Mouse (Mus musculus): ENCODE data around the gene Hopx. TPM values are rescaled to one million over a fixed set of nuclear protein-coding genes. Genes with fewer than 3 reads are reported as not detected.

Gene Hopx
- polyA plus RNA-seq, 1 experiment from 2014 or later, result 13.6 TPM

- Histone ChIP-seq H3K4me2 (ENCODE audit: low read depth, low read length) (no peak overlapping the region), H3K4me3 (ENCODE audit: low read length) (no peak overlapping the region), H3K36me3 (ENCODE audit: control insufficient read depth, insufficient read depth, low read length) (no peaks in the 10 kb centered on the region), H3K4me1 (replicated peaks; ENCODE audit: control insufficient read depth, insufficient read depth, low read length) (peaks cover 15% of the 10 kb centered on the region), H3K27me3 (ENCODE audit: control insufficient read depth, insufficient read depth, low read depth, low read length) (no peaks in the 10 kb centered on the region), H3K9ac (ENCODE audit: low read length) (no peak overlapping the region), H3K9me3 (ENCODE audit: control insufficient read depth, low read length) (no peaks in the 10 kb centered on the region), H3K27ac (ENCODE audit: low read length) (peak overlapping the region; percentile 82)
- peak; percentile 23 for ATAC-seq (ENCODE audit: low read depth)
- 32% methylated on average over 6 of the region's 6 CpGs for WGBS
Measured at GRCm38 (mm10) chr5:77148021-77148621, 33.2 kb upstream of the Hopx start.

DNA sequence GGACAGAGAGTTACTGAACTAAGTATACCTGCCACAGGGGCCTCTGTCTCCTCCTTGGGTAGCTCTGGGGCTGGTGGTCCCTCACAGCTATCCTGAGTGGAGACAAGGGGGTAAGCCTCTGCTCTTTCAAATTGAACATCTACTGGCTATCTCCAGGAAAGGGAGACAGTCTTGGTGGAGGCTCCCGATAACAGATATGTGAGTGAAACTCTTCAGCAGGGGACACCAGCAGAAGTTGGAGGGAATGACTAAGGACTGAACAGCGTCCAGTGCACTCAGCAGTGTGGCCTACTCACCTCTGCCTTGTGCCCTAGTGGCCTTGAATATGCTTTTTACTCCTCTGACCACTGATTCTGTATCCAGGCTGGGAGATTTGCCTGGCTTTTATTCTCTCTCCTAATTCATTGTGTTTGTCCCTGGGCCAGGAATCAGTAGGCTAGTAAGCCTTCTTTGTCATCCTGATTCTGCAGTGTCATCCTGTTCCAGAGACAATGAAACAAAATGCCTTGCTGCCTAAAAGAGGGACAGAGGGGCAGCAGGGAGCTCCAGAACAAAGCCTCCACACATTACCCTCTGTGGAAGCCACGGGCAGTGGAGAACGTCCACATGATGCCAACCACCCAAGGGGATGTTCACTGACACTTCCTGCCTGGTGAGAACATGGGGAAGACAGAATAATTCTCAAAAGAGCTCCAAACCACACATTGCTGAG lies 31.7 kb upstream of the Hopx start:
- H3K9ac ChIP-seq (ENCODE audit: low read length), result no peak overlapping the region
- H3K4me2 ChIP-seq (ENCODE audit: low read depth, low read length), result no peak overlapping the region
- H3K27ac ChIP-seq (ENCODE audit: low read length), result no peak overlapping the region
- no peak overlapping the region for H3K4me3 ChIP-seq (ENCODE audit: low read length)
- peaks cover 14% of the 10 kb centered on the region for H3K4me1 ChIP-seq (replicated peaks; ENCODE audit: control insufficient read depth, insufficient read depth, low read length)
- 80% methylated on average over 4 of the region's 4 CpGs for WGBS
- no peaks in the 10 kb centered on the region for H3K36me3 ChIP-seq (ENCODE audit: control insufficient read depth, insufficient read depth, low read length)
- no peaks in the 10 kb centered on the region for H3K27me3 ChIP-seq (ENCODE audit: control insufficient read depth, insufficient read depth, low read depth, low read length)
- no peaks in the 10 kb centered on the region for H3K9me3 ChIP-seq (ENCODE audit: control insufficient read depth, low read length)
- no peak for ATAC-seq (ENCODE audit: low read depth)

- H3K36me3 ChIP-seq (ENCODE audit: control insufficient read depth, insufficient read depth, low read length), result no peaks in the 10 kb centered on the region
- H3K9me3 ChIP-seq (ENCODE audit: control insufficient read depth, low read length), result no peaks in the 10 kb centered on the region
- no peak overlapping the region for H3K27ac ChIP-seq (ENCODE audit: low read length)
- H3K4me1 ChIP-seq (replicated peaks; ENCODE audit: control insufficient read depth, insufficient read depth, low read length), result peaks cover 18% of the 10 kb centered on the region
- 55% methylated on average over 5 of the region's 5 CpGs for WGBS
- H3K4me3 ChIP-seq (ENCODE audit: low read length), result no peak overlapping the region
- ATAC-seq (ENCODE audit: low read depth), result peak; percentile 43; the same call in 1 of the 2 replicates
- H3K4me2 ChIP-seq (ENCODE audit: low read depth, low read length), result no peak overlapping the region
- no peaks in the 10 kb centered on the region for H3K27me3 ChIP-seq (ENCODE audit: control insufficient read depth, insufficient read depth, low read depth, low read length)
- no peak overlapping the region for H3K9ac ChIP-seq (ENCODE audit: low read length)
Measured at GRCm38 (mm10) chr5:77144647-77145046, 29.7 kb upstream of the Hopx start.

DNA sequence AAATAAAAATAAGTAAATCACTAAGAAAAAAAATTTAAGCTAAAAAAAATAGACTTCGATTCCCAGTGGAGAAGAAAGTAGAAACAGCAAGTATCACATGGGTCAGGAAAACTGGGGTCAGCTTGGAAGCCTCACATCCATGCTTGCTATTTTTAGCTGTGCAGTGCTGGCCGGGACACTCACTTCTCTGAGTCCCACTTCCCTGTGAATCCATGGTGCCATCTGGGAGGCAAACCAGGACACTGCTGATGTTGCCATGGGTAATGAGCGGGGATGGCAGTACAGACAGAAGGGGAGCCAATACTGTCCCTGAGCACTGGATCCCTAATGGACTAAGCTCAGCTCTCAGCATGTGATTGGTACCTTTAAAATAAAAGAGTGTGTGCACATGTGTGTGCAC lies 28.2 kb upstream of the Hopx start:
- H3K4me1 ChIP-seq (replicated peaks; ENCODE audit: control insufficient read depth, insufficient read depth, low read length), result peaks cover 29% of the 10 kb centered on the region
- H3K27me3 ChIP-seq (ENCODE audit: control insufficient read depth, insufficient read depth, low read depth, low read length), result no peaks in the 10 kb centered on the region
- no peak; the same call in 1 of the 2 replicates for ATAC-seq (ENCODE audit: low read depth)
- no peak overlapping the region for H3K9ac ChIP-seq (ENCODE audit: low read length)
- H3K4me3 ChIP-seq (ENCODE audit: low read length), result no peak overlapping the region
- no peaks in the 10 kb centered on the region for H3K9me3 ChIP-seq (ENCODE audit: control insufficient read depth, low read length)
- no peak overlapping the region for H3K4me2 ChIP-seq (ENCODE audit: low read depth, low read length)
- no peaks in the 10 kb centered on the region for H3K36me3 ChIP-seq (ENCODE audit: control insufficient read depth, insufficient read depth, low read length)
- H3K27ac ChIP-seq (ENCODE audit: low read length), result no peak overlapping the region
- WGBS, result 72% methylated on average over 3 of the region's 3 CpGs

GRCm38 (mm10) chr5:77141336-77141735 lies 26.4 kb upstream of the Hopx start:
- Histone ChIP-seq H3K4me3 (ENCODE audit: low read length) (no peak overlapping the region), H3K4me2 (ENCODE audit: low read depth, low read length) (no peak overlapping the region), H3K9me3 (ENCODE audit: control insufficient read depth, low read length) (no peaks in the 10 kb centered on the region), H3K27me3 (ENCODE audit: control insufficient read depth, insufficient read depth, low read depth, low read length) (no peaks in the 10 kb centered on the region), H3K9ac (ENCODE audit: low read length) (no peak overlapping the region), H3K27ac (ENCODE audit: low read length) (no peak overlapping the region), H3K4me1 (replicated peaks; ENCODE audit: control insufficient read depth, insufficient read depth, low read length) (peaks cover 38% of the 10 kb centered on the region), H3K36me3 (ENCODE audit: control insufficient read depth, insufficient read depth, low read length) (no peaks in the 10 kb centered on the region)
- no peak for ATAC-seq (ENCODE audit: low read depth)
- 73% methylated on average over 7 of the region's 7 CpGs for WGBS

DNA sequence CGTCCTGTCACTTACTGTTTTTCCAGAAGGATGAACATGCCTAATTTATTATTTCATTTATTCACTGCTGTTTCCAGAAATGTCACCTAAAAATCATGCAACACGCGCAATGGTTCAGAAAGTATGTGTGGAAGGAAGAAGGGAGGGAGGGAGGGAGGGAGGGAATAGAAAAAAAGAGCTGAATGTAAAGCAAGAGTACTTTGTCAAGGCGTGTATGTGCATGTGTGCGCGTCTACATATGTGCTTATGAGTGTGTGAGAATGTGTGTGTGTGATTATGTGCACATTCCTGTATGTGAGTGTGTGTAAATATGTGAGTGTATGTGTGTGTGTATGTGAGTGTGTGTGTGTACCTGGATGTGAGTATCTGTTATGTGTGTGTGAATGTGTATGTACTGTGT lies 25.9 kb upstream of the Hopx start:
- Histone ChIP-seq H3K4me2 (ENCODE audit: low read depth, low read length) (no peak overlapping the region), H3K36me3 (ENCODE audit: control insufficient read depth, insufficient read depth, low read length) (no peaks in the 10 kb centered on the region), H3K27me3 (ENCODE audit: control insufficient read depth, insufficient read depth, low read depth, low read length) (no peaks in the 10 kb centered on the region), H3K9ac (ENCODE audit: low read length) (no peak overlapping the region), H3K4me3 (ENCODE audit: low read length) (no peak overlapping the region), H3K9me3 (ENCODE audit: control insufficient read depth, low read length) (no peaks in the 10 kb centered on the region), H3K27ac (ENCODE audit: low read length) (peak overlapping the region; percentile 3; the same call in 1 of the 2 replicates), H3K4me1 (replicated peaks; ENCODE audit: control insufficient read depth, insufficient read depth, low read length) (peaks cover 39% of the 10 kb centered on the region)
- WGBS, result 70% methylated on average over 6 of the region's 6 CpGs
- no peak for ATAC-seq (ENCODE audit: low read depth)

- Histone ChIP-seq H3K4me3 (ENCODE audit: low read length) (no peak overlapping the region), H3K27ac (ENCODE audit: low read length) (peak overlapping the region; percentile 3; the same call in 1 of the 2 replicates), H3K36me3 (ENCODE audit: control insufficient read depth, insufficient read depth, low read length) (no peaks in the 10 kb centered on the region), H3K4me1 (replicated peaks; ENCODE audit: control insufficient read depth, insufficient read depth, low read length) (peaks cover 39% of the 10 kb centered on the region), H3K9ac (ENCODE audit: low read length) (no peak overlapping the region), H3K4me2 (ENCODE audit: low read depth, low read length) (peak overlapping the region; percentile 28; the same call in 1 of the 2 replicates), H3K27me3 (ENCODE audit: control insufficient read depth, insufficient read depth, low read depth, low read length) (no peaks in the 10 kb centered on the region), H3K9me3 (ENCODE audit: control insufficient read depth, low read length) (no peaks in the 10 kb centered on the region)
- ATAC-seq (ENCODE audit: low read depth), result no peak
- 32% methylated on average over 6 of the region's 6 CpGs for WGBS
Measured at GRCm38 (mm10) chr5:77140108-77140507, 25.2 kb upstream of the Hopx start.

DNA sequence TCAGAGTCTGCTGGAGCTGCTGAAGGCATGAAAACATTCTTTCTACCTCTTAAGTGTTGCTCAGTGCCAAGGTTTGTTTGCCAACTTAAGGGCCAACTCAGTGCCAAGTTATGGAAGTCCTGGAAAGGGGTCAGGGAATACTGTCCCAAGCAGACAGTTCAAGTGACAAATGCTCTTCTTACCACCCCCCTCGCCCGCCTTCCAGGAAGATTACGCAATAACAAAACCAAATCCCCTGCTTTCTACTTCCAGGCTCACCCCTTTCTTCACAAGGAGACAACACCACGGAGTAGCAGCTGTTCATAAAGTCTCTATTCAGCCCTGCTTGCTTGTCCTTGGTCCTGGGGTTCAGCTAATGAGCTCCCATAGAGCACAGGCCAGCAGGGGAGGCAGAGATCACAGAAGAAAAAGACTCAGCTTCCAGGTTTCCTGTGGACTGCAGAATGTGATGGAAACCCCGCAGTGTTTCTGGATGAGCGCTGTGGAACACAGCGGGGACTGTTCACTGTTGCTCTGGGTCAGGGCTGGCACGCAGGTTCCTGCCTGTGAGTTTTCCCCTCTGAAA lies 22.9 kb upstream of the Hopx start:
- Histone ChIP-seq H3K4me1 (replicated peaks; ENCODE audit: control insufficient read depth, insufficient read depth, low read length) (peaks cover 39% of the 10 kb centered on the region), H3K27me3 (ENCODE audit: control insufficient read depth, insufficient read depth, low read depth, low read length) (no peaks in the 10 kb centered on the region), H3K27ac (ENCODE audit: low read length) (peak overlapping the region; percentile 89), H3K4me3 (ENCODE audit: low read length) (no peak overlapping the region), H3K4me2 (ENCODE audit: low read depth, low read length) (no peak overlapping the region), H3K9me3 (ENCODE audit: control insufficient read depth, low read length) (no peaks in the 10 kb centered on the region), H3K9ac (ENCODE audit: low read length) (peak overlapping the region; percentile 46), H3K36me3 (ENCODE audit: control insufficient read depth, insufficient read depth, low read length) (no peaks in the 10 kb centered on the region)
- ATAC-seq (ENCODE audit: low read depth), result peak; percentile 86
- 32% methylated on average over 8 of the region's 8 CpGs for WGBS

- no peak for ATAC-seq (ENCODE audit: low read depth)
- Histone ChIP-seq H3K27ac (ENCODE audit: low read length) (peak overlapping the region; percentile 89), H3K36me3 (ENCODE audit: control insufficient read depth, insufficient read depth, low read length) (no peaks in the 10 kb centered on the region), H3K27me3 (ENCODE audit: control insufficient read depth, insufficient read depth, low read depth, low read length) (no peaks in the 10 kb centered on the region), H3K9ac (ENCODE audit: low read length) (no peak overlapping the region), H3K4me3 (ENCODE audit: low read length) (no peak overlapping the region), H3K4me1 (replicated peaks; ENCODE audit: control insufficient read depth, insufficient read depth, low read length) (peaks cover 39% of the 10 kb centered on the region), H3K9me3 (ENCODE audit: control insufficient read depth, low read length) (no peaks in the 10 kb centered on the region), H3K4me2 (ENCODE audit: low read depth, low read length) (no peak overlapping the region)
- WGBS, result 68% methylated on average over 4 of the region's 4 CpGs
Measured at GRCm38 (mm10) chr5:77136684-77137224, 21.8 kb upstream of the Hopx start.

Data from lung, embryonic 16.5 days (tissue).